Mouse (Mus musculus) bone marrow macrophage, adult 2 months (primary cell): ENCODE measurements at regions not wholly inside any gene's neighbourhood (a gene's known extent, or its start where the extent isn't known, plus 50 kb on each side); places are given as distances from the start of the nearest gene placed in this dataset.

Source experiments
- H3K27ac ChIP-seq: 2 replicates; pipeline ENCODE4 v1.5.1; 2012; ENCODE audit warnings: low read depth, low read length; ENCODE audit not compliant: insufficient read depth
- H3K4me1 ChIP-seq: 2 replicates; pipeline ENCODE4 v1.6.1; 2012; ENCODE audit warnings: low read length; ENCODE audit not compliant: control insufficient read depth, insufficient read depth
- H3K4me3 ChIP-seq: 2 replicates; pipeline ENCODE4 v1.5.1; 2012; ENCODE audit warnings: mild to moderate bottlenecking, low read length, moderate library complexity; ENCODE audit not compliant: insufficient read depth
- CTCF ChIP-seq: IDR thresholded peaks from 2 replicates; pipeline ENCODE4 v1.5.1; 2012; ENCODE audit warnings: low read depth, mild to moderate bottlenecking, low read length, moderate library complexity
- POLR2A ChIP-seq: IDR thresholded peaks from 2 replicates; pipeline ENCODE4 v1.6.1; 2012; ENCODE audit warnings: mild to moderate bottlenecking, low read depth, low read length, borderline replicate concordance

- H3K4me3 ChIP-seq, result no peak overlapping the region
- H3K4me1 ChIP-seq, result no peaks in the 10 kb centered on the region
- no peak overlapping the region for H3K27ac ChIP-seq
- TF ChIP-seq CTCF, result no peak
- no peak for TF ChIP-seq POLR2A
These were observed 90.3 kb upstream of the Tac1 start for GRCm38 (mm10) chr6:7464346-7464745.

GRCm38 (mm10) chr6:7472366-7473026 is 82.2 kb upstream of the Tac1 start:
- no peak overlapping the region for H3K27ac ChIP-seq
- H3K4me1 ChIP-seq, result no peaks in the 10 kb centered on the region
- TF ChIP-seq POLR2A (no peak), CTCF (no peak)

DNA sequence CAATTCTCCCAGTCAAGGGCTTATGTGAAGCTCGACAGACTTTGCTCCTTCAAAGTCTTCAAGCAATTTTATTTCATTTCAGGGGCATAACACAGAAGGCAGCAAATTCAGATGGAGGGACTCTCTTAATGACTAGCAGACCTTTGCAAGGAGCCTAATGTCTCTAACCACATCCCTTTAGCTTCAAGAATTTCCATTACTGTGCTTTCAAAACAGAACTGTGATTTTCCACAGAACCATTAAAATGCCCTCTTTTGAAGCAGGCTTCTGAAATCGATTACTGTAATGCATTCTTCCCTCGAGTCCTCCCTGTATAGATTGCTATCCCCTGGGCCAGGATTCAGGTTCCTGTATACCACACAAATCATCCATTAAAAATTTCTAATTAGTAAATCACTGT is 80.9 kb upstream of the Tac1 start:
- no peak for TF ChIP-seq CTCF
- Histone ChIP-seq H3K4me1 (no peaks in the 10 kb centered on the region), H3K27ac (no peak overlapping the region), H3K4me3 (no peak overlapping the region)

More at GRCm38 (mm10) chr6:7472366-7473026, 82.2 kb upstream of the Tac1 start:
- H3K4me3 ChIP-seq, result no peak overlapping the region

GRCm38 (mm10) chr6:7476907-7477306 is 77.8 kb upstream of the Tac1 start:
- Histone ChIP-seq H3K27ac (no peak overlapping the region), H3K4me1 (no peaks in the 10 kb centered on the region), H3K4me3 (no peak overlapping the region)
- TF ChIP-seq CTCF, result no peak
- no peak for TF ChIP-seq POLR2A

DNA sequence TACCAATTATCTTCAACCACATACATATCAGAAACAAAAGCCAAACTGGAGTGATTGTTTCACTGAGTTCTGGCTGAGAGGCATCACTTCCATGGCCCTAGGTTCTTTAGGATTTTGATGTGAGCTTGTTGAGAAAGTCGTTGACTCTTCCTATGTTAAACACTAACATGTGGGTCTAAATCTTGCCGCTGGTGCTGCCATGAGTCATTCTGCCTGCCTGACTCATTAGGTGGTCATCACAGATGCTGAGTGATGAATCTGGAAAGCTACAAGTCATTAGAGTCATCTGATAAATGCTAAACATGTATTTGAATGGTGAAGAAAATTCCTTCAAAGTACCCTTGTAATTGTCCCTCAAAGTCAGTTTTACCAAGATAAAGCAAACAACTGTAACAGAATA is 60.4 kb upstream of the Tac1 start:
- TF ChIP-seq CTCF, result no peak
- no peak for TF ChIP-seq POLR2A
- H3K27ac ChIP-seq, result no peak overlapping the region
- H3K4me1 ChIP-seq, result no peaks in the 10 kb centered on the region
- H3K4me3 ChIP-seq, result no peak overlapping the region

DNA sequence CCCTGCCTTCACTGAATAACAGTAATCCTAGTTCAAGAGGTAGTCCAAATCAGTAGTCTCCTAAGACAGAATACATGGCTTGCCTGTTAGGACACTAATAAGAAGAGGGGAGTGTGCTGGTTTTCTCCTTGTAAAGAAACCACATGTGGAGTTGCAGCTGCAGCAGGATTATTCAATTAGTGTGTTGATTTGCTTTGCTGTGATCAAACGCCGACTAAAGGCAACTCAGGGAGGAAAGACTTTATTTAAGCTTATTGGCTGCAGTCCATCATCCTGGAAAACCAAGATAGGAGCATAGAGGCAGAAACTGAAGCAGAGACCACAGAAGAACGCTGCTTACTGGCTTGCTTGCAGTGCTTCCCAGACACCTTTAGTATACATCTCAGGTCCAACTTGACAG is 57.9 kb upstream of the Tac1 start:
- no peak overlapping the region for H3K4me3 ChIP-seq
- no peak overlapping the region for H3K27ac ChIP-seq
- H3K4me1 ChIP-seq, result no peaks in the 10 kb centered on the region
- TF ChIP-seq POLR2A (no peak), CTCF (no peak)
